Mouse (Mus musculus): ENCODE results near the gene Rgl1. TPM values are rescaled to one million over a fixed set of nuclear protein-coding genes. Genes with fewer than 3 reads are reported as not detected.
A peak's percentile ranks its signal among the peaks of the same experiment; 100 is the strongest.

Gene Rgl1
- total RNA-seq, 2 experiments from 2014 or later, result 51.7 to 51.8 TPM

GRCm38 (mm10) chr1:152594690-152595089 is 171.5 kb downstream of the Rgl1 start:
- intact Hi-C loops (cut with DNase I), result no loop called here
- no peak for DNase-seq

GRCm38 (mm10) chr1:152593831-152594549 is 172.2 kb downstream of the Rgl1 start:
- intact Hi-C loops (cut with DNase I), result no loop called here
- DNase-seq, result no peak

- no peak for DNase-seq
- intact Hi-C loops (cut with DNase I), result no loop called here
Measured at GRCm38 (mm10) chr1:152593382-152593781, 172.8 kb downstream of the Rgl1 start.

- intact Hi-C loops (cut with DNase I), result no loop called here
- peak; percentile 61 to 64 for DNase-seq
Measured at GRCm38 (mm10) chr1:152592609-152593008, 173.5 kb downstream of the Rgl1 start.

- intact Hi-C loops (cut with DNase I), result no loop called here
- DNase-seq, result no peak
Measured at GRCm38 (mm10) chr1:152591746-152592498, 174.2 kb downstream of the Rgl1 start.

- no peak for DNase-seq
- intact Hi-C loops (cut with DNase I), result no loop called here
Measured at GRCm38 (mm10) chr1:152590321-152590720, 175.8 kb downstream of the Rgl1 start.

GRCm38 (mm10) chr1:152589331-152589935 is 176.7 kb downstream of the Rgl1 start:
- intact Hi-C loops (cut with DNase I), result no loop called here
- DNase-seq, result peak; percentile 88 to 91

GRCm38 (mm10) chr1:152587431-152587830 is 178.7 kb downstream of the Rgl1 start:
- intact Hi-C loops (cut with DNase I), result no loop called here
- DNase-seq, result no peak

- intact Hi-C loops (cut with DNase I), result no loop called here
- DNase-seq, result no peak
Measured at GRCm38 (mm10) chr1:152585385-152585984, 180.7 kb downstream of the Rgl1 start.

GRCm38 (mm10) chr1:152584933-152585332 is 181.2 kb downstream of the Rgl1 start:
- DNase-seq, result no peak
- intact Hi-C loops (cut with DNase I), result no loop called here

- no peak for DNase-seq
- intact Hi-C loops (cut with DNase I), result no loop called here
Measured at GRCm38 (mm10) chr1:152581127-152581905, 184.8 kb downstream of the Rgl1 start.

GRCm38 (mm10) chr1:152578944-152579343 is 187.2 kb downstream of the Rgl1 start:
- DNase-seq, result peak; percentile 33 to 39
- intact Hi-C loops (cut with DNase I), result loop anchor here (5.0 kb wide), 1 partner anchor 33 kb away; no protein-coding TSS in a partner anchor

GRCm38 (mm10) chr1:152578108-152578721 is 187.9 kb downstream of the Rgl1 start:
- DNase-seq, result no peak
- intact Hi-C loops (cut with DNase I), result loop anchor here (5.0 kb wide), 1 partner anchor 34 kb away; no protein-coding TSS in a partner anchor

GRCm38 (mm10) chr1:152576614-152577144 is 189.5 kb downstream of the Rgl1 start:
- intact Hi-C loops (cut with DNase I), result loop anchor here (5.0 kb wide), 1 partner anchor 36 kb away; no protein-coding TSS in a partner anchor

GRCm38 (mm10) chr1:152575096-152575495 is 191.1 kb downstream of the Rgl1 start:
- intact Hi-C loops (cut with DNase I), result loop anchor here (5.0 kb wide), 1 partner anchor 37 kb away; no protein-coding TSS in a partner anchor
- DNase-seq, result no peak

More at GRCm38 (mm10) chr1:152576614-152577144, 189.5 kb downstream of the Rgl1 start:
- no peak for DNase-seq

- DNase-seq, result no peak
- intact Hi-C loops (cut with DNase I), result no loop called here
Measured at GRCm38 (mm10) chr1:152573470-152574059, 192.6 kb downstream of the Rgl1 start.

- no peak for DNase-seq
Measured at GRCm38 (mm10) chr1:152572755-152573469, 193.2 kb downstream of the Rgl1 start.

GRCm38 (mm10) chr1:152571340-152571739 is 194.8 kb downstream of the Rgl1 start:
- DNase-seq, result no peak
- intact Hi-C loops (cut with DNase I), result no loop called here

More at GRCm38 (mm10) chr1:152572755-152573469, 193.2 kb downstream of the Rgl1 start:
- intact Hi-C loops (cut with DNase I), result no loop called here
